ENCODE assay signal across 10 mouse cellular contexts in the genomic region with DNA sequence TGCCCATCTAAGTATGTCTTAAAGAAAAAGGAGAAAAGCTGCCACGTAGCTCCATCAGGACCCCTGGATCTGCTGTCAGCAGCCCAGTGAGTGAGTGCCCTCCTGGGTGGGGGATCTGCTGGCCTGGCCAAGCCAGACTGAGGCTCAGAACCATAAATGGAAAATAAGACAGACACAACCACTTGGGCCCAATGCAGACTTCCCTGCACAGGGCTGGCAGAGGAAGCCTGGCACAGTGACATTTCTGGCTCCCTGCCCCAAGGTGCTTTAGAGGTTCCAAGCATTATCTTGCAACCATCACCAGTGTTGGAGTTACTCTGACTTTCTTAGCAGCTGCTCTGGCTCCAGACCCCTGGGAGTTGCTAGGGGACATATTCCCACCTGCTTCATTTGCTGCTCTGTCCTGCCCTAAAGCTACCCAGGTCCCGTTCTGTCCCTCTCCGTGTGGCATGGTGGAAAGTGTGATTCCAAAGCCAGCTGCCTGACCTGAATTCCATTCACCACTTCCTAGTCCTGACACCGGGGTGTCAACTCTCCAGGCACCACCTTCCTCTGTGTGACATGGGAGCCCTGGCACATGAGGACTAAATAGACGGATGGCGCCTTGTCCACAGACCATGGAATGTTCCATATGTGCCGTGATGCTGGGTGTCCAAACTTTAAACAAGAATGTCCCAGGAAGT.
DNase-seq lines count a peak whose midpoint lies in the region; ATAC-seq and TF ChIP-seq lines count a peak whose summit lies in the region.
"Had no signal": no experiment of that assay in that cellular context is flagged by ENCODE, and none has a peak within 500 bp of the region (broad histone marks: within the 10 kb centered on the region; RNA-seq: fewer than 3 reads in every experiment).

No protein-coding gene starts in this region.

- peak; percentile 30 for ATAC-seq in forebrain, embryonic 14.5 days
- no peak for ATAC-seq in forebrain, embryonic 11.5 days (replicated peaks; ENCODE audit: low FRiP score)
- ATAC-seq in kidney, embryonic 14.5 days (ENCODE audit: low FRiP score, low TSS enrichment) = 0 out of 2 replicates have a peak, but pooled peaks have one; percentile 4
- ATAC-seq in hindbrain, postnatal 0 days = 0 out of 2 replicates have a peak, but pooled peaks have one; percentile 22
- ATAC-seq: liver, postnatal 0 days had no signal

- H3K9ac ChIP-seq in forebrain, embryonic 14.5 days (ENCODE audit: low read length) = no peak overlapping the region
- H3K9ac ChIP-seq in forebrain, embryonic 11.5 days (ENCODE audit: low read length) = no peak overlapping the region
- no peak overlapping the region for H3K9ac ChIP-seq in kidney, embryonic 14.5 days (ENCODE audit: low read depth, low read length)
- no peak overlapping the region for H3K9ac ChIP-seq in hindbrain, postnatal 0 days (replicated peaks; ENCODE audit: low read length)
- H3K9ac ChIP-seq: embryonic facial prominence, embryonic 15.5 days; liver, postnatal 0 days had no signal

- no peak overlapping the region for H3K27ac ChIP-seq in forebrain, embryonic 14.5 days (ENCODE audit: low read depth, low read length)
- H3K27ac ChIP-seq in forebrain, embryonic 11.5 days (ENCODE audit: low read depth, low read length) = no peak overlapping the region
- no peak overlapping the region for H3K27ac ChIP-seq in kidney, embryonic 14.5 days (ENCODE audit: low read depth, low read length)
- H3K27ac ChIP-seq in hindbrain, postnatal 0 days = no peak overlapping the region
- H3K27ac ChIP-seq: embryonic facial prominence, embryonic 15.5 days had no signal

- TF ChIP-seq CTCF in hindbrain, postnatal 0 days (IDR thresholded peaks at IDR 0.05; ENCODE audit: low read depth) = no peak

- H3K4me1 ChIP-seq in forebrain, embryonic 14.5 days (ENCODE audit: control insufficient read depth, insufficient read depth, low read length) = peaks cover 12% of the 10 kb centered on the region
- no peaks in the 10 kb centered on the region; the same call in 1 of the 2 replicates for H3K4me1 ChIP-seq in forebrain, embryonic 11.5 days (replicated peaks; ENCODE audit: control insufficient read depth, insufficient read depth, low read length)
- H3K4me1 ChIP-seq in kidney, embryonic 14.5 days (ENCODE audit: control insufficient read depth, insufficient read depth, low read length) = 0 out of 2 replicates have a peak, but pooled peaks cover 5% of the 10 kb centered on the region
- peaks cover 6% of the 10 kb centered on the region for H3K4me1 ChIP-seq in hindbrain, postnatal 0 days (ENCODE audit: insufficient read depth, low read length)

- no peak overlapping the region for H3K4me2 ChIP-seq in forebrain, embryonic 14.5 days (ENCODE audit: low read length)
- no peak overlapping the region for H3K4me2 ChIP-seq in forebrain, embryonic 11.5 days (ENCODE audit: low read depth, low read length, severe bottlenecking)
- H3K4me2 ChIP-seq in kidney, embryonic 14.5 days (replicated peaks; ENCODE audit: low read depth, low read length) = no peak overlapping the region
- no peak overlapping the region for H3K4me2 ChIP-seq in hindbrain, postnatal 0 days (ENCODE audit: low read depth, low read length)
- H3K4me2 ChIP-seq: embryonic facial prominence, embryonic 15.5 days had no signal

- WGBS in forebrain, embryonic 14.5 days = 80% methylated on average over 7 of the region's 7 CpGs
- WGBS in forebrain, embryonic 11.5 days = 75% methylated on average over 7 of the region's 7 CpGs
- WGBS in kidney, embryonic 14.5 days = 75% methylated on average over 7 of the region's 7 CpGs
- WGBS in hindbrain, postnatal 0 days = 65% methylated on average over 7 of the region's 7 CpGs

- no peaks in the 10 kb centered on the region for H3K9me3 ChIP-seq in forebrain, embryonic 14.5 days (replicated peaks; ENCODE audit: control insufficient read depth, low read length)
- no peaks in the 10 kb centered on the region for H3K9me3 ChIP-seq in forebrain, embryonic 11.5 days (ENCODE audit: control insufficient read depth, low read length)
- no peaks in the 10 kb centered on the region for H3K9me3 ChIP-seq in kidney, embryonic 14.5 days (ENCODE audit: control insufficient read depth, low read length)
- no peaks in the 10 kb centered on the region for H3K9me3 ChIP-seq in hindbrain, postnatal 0 days (ENCODE audit: low read length)
- H3K9me3 ChIP-seq: embryonic facial prominence, embryonic 15.5 days had no signal

- no peak for DNase-seq in forebrain, embryonic 14.5 days (ENCODE audit: low spot score)
- DNase-seq in forebrain, embryonic 11.5 days (ENCODE audit: low spot score) = no peak
- DNase-seq in kidney, postnatal 4 days = no peak
- peak; percentile 65 to 72 for DNase-seq in cerebellum, postnatal 14 days
- peak; percentile 17 for DNase-seq in hindbrain, postnatal 0 days (ENCODE audit: low spot score)
- no peak for DNase-seq in ovary, postnatal 10 days (ENCODE audit: low spot score)
- DNase-seq in gastrocnemius, adult 18-20 months (ENCODE audit: low spot score) = no peak

- H3K36me3 ChIP-seq in forebrain, embryonic 14.5 days (ENCODE audit: control insufficient read depth, insufficient read depth, low read length) = no peaks in the 10 kb centered on the region
- no peaks in the 10 kb centered on the region for H3K36me3 ChIP-seq in forebrain, embryonic 11.5 days (ENCODE audit: control insufficient read depth, insufficient read depth, low read length)
- H3K36me3 ChIP-seq in kidney, embryonic 14.5 days (ENCODE audit: control insufficient read depth, insufficient read depth, low read length) = no peaks in the 10 kb centered on the region
- no peaks in the 10 kb centered on the region for H3K36me3 ChIP-seq in hindbrain, postnatal 0 days (ENCODE audit: insufficient read depth, low read length)
- H3K36me3 ChIP-seq: embryonic facial prominence, embryonic 15.5 days had no signal

- no peak overlapping the region for H3K4me3 ChIP-seq in forebrain, embryonic 14.5 days (ENCODE audit: low read depth, low read length)
- H3K4me3 ChIP-seq in forebrain, embryonic 11.5 days (ENCODE audit: low read depth, low read length) = no peak overlapping the region
- H3K4me3 ChIP-seq in kidney, embryonic 14.5 days (ENCODE audit: low read length) = no peak overlapping the region
- H3K4me3 ChIP-seq in hindbrain, postnatal 0 days (ENCODE audit: low read length) = no peak overlapping the region
- H3K4me3 ChIP-seq: embryonic facial prominence, embryonic 15.5 days had no signal

- H3K27me3 ChIP-seq in forebrain, embryonic 14.5 days (replicated peaks; ENCODE audit: control insufficient read depth, insufficient read depth, low read length) = no peaks in the 10 kb centered on the region
- H3K27me3 ChIP-seq in forebrain, embryonic 11.5 days (ENCODE audit: control insufficient read depth, insufficient read depth, low read length) = no peaks in the 10 kb centered on the region
- no peaks in the 10 kb centered on the region for H3K27me3 ChIP-seq in kidney, embryonic 14.5 days (ENCODE audit: control insufficient read depth, insufficient read depth, low read length)
- no peaks in the 10 kb centered on the region for H3K27me3 ChIP-seq in hindbrain, postnatal 0 days (ENCODE audit: insufficient read depth, low read length)
- H3K27me3 ChIP-seq: embryonic facial prominence, embryonic 15.5 days had no signal

Comparison
In these comparisons a context has a peak if more than half of its experiments do, and no peak if none do; other contexts are left out.
1. DNase-seq: peak in cerebellum, postnatal 14 days (2 of 2) and hindbrain, postnatal 0 days (single experiment); none in forebrain, embryonic 14.5 days (single experiment), forebrain, embryonic 11.5 days (single experiment), kidney, postnatal 4 days (0 of 2), ovary, postnatal 10 days (single experiment) and gastrocnemius, adult 18-20 months (single experiment).